Mouse (Mus musculus): ENCODE results near the gene Ripply3. TPM values are rescaled to one million over a fixed set of nuclear protein-coding genes. Genes with fewer than 3 reads are reported as not detected.

Ripply3 gene
- not detected for total RNA-seq (2021)

DNA sequence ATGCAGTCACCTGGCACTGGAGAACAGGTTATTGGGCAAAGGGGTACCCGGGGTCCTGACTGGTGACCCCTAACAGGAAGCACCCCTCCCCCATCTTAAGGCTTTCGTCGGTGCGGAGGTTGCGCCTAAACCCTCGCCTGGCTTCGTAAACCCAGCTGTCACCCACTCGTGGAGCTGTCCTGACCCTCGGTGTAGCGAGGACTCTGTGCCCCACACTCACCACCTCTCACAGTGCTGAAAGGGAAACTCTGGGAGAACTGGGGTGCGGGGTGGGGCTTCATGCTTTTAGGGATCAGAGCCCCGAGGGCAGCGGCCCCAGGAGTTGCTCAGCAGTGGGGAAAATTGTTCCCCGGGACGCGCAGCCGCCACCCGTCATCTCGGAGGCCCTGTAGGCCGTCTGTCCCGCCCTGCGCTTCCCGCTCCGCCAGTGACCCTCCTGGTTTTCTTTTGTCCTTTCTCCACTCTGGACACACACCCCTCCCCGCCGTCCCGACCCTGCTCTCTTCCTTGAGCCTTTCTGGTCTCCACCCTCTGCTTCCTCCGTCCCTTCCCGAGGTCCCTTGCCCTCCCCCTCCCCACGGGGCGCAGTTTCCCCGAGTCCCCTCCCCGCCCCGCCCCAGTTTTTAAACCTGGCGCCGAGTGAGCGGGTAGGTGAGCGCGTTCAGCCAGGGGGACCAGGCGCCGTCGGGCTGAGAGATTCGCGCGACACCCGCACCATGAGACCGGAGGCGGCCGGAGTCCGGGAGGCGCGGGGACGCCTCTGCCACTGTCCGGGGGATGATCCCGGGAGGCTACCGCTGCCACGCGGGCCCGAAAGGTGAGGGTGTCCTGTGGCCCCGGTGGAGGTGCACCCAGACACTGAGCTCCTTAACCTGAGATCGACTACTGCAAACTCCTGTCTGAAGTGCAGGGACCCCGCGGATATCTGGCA lies at the start of gene Ripply3:
TSS of gene Ripply3 (plus strand) at position 640 of the 931 bp plus-strand sequence.
- no peak for DNase-seq

- no peak for DNase-seq
These were observed 44.2 kb upstream of the Ripply3 start for GRCm38 (mm10) chr16:94283972-94284371.

GRCm38 (mm10) chr16:94287826-94288225 lies 40.4 kb upstream of the Ripply3 start:
- DNase-seq: no peak

DNA sequence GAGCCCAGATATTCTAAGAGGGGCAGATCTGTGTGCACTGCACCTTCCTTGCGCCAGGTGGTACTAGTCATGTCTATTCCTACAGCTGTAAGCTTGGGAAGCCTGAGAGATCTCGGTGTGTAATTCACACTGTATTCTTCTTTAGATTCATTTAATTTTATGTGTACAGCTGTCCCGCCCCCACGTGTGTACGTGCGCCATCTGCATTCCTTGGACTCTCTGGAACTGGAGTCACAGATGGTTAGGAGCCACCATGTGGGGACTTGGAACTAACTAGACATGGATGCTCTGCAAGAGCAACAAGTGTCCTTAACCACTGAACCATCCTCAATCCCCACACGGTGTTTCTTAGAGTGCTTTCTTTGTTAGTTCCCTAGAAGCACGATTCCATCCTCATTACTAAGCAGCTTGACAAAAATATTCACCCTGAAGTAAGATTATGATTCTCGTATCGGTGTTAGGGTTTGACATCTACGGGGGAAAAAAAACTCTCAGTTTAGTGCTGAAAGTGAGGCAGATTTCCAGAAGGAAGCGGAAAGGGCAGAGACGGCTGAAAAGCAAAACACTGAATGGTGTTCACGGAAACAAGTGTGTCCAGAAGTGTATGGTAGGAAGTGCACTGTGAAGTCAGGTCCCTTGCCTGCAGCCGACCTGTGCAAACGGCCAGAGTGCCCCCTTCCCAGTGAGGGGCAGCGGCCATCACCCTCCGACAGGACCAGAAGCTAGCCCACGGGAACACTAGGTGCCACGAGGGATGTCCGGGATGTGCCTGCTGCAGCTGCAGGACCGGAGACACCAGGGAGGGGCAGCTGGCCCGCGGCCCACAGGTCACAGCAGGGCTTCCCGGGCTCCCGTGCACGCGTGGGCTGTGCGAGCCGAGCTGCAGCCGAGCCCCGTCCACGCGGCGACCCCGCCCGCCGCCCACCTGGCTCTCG lies 38.8 kb upstream of the Ripply3 start:
- DNase-seq: peak; percentile 75 to 81

- DNase-seq: peak; percentile 75 to 78
These were observed 37.9 kb upstream of the Ripply3 start for GRCm38 (mm10) chr16:94290073-94290999.

DNA sequence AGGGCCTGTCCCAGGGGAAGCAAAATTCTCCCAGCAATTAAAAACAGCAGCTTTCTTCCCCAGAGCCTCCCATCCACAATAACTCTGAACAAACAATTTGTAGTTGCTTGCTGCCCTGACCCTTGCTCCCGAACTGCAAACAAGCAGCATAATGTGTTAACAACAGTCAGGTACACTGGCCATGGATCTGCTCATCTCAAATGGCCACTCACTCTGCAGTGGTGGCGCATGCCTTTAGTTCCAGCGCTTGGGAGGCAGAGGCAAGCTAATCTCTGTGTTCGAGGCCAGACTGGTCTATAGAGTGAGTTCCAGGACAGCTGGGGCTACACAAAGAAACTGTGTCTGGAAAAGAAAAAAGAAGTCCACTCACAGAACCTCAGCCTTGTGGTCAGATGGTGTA lies 37.1 kb upstream of the Ripply3 start:
- DNase-seq: no peak

GRCm38 (mm10) chr16:94298081-94298480 lies 30.1 kb upstream of the Ripply3 start:
- no peak for DNase-seq

DNA sequence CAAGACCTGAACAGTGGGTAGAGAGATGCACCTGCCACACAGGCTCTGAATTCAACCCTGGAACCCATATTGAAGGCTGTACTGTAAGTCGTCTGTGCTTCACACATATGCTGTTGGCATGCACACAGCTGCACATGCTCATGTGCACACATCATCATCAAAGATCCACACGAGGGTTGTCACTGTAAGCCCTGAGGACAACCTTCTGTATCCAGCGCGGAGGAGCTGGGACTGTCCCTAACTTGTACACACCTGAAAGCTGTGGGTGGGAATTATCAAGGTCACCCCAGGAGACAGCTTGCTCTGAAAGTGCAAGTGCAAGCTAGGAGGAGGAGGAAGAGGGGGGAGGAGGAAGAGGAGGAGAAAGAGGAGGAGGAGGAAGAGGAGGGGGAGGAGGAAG lies 29.0 kb upstream of the Ripply3 start:
- no peak for DNase-seq

GRCm38 (mm10) chr16:94301194-94301593 lies 27.0 kb upstream of the Ripply3 start:
- no peak for DNase-seq

GRCm38 (mm10) chr16:94301696-94302095 lies 26.5 kb upstream of the Ripply3 start:
- DNase-seq: no peak

- DNase-seq: peak; percentile 38 to 45
These were observed 25.7 kb upstream of the Ripply3 start for GRCm38 (mm10) chr16:94302274-94303202.

DNA sequence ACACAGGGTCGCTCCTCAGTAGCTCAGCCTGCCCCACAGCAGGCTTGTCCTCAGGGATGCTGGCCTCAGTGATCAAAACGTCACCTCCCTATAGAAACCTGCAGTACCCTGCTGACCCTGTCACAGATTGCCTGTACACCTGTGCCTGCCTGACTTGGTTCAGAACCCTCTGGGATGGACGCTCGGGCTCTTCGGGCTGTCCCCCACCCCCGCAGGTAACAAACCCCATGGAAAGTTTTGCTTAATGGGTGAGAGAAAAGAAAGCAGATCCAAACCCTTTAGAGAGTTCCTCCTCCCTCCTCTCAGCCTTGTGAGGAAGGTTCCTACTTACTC lies 25.1 kb upstream of the Ripply3 start:
- DNase-seq: no peak

GRCm38 (mm10) chr16:94307526-94307925 lies 20.7 kb upstream of the Ripply3 start:
- DNase-seq: no peak

DNA sequence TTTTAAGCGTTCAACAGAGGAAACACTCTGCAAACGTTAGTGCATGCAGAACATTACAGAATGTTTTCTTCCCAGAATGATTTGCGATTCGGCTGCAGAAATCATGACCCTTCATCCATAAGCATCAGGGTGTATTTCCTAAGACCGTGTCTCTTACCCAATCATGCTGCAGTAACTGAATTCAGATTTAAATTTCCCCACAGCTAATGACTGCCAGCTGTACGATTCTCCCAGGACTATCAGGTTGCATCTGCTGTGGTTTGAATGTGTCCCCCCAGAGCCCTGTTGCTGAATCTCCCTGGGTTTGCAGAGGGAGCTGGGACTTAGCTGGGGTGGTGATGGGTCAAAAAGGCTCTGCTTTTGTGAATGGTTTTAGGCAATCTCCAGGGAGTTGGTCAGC lies 20.3 kb upstream of the Ripply3 start:
- no peak for DNase-seq

GRCm38 (mm10) chr16:94309025-94309424 lies 19.2 kb upstream of the Ripply3 start:
- no peak for DNase-seq

GRCm38 (mm10) chr16:94311416-94311815 lies 16.8 kb upstream of the Ripply3 start:
- DNase-seq: no peak

DNA sequence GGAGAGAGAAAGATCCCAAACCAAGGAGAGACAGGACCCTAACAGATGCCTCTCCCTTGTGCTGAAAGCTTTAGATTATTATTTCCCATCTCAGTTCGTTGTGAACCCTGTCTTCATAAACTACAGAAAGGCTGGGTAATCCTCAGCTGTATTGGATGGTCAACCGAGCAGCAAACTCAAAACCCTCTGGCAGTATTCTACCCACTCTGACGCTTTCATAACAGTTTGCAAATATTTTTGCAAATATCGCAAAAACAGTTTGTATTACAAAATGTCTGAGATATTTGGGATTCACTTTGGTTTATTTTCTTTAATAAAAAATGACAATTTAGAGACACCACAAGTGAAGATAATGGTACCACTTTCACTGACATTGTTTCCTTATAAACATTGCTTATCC lies 16.3 kb upstream of the Ripply3 start:
- no peak for DNase-seq

GRCm38 (mm10) chr16:94312663-94313228 lies 15.5 kb upstream of the Ripply3 start:
- DNase-seq: peak; percentile 78 to 80

- DNase-seq: peak; percentile 98
These were observed 14.8 kb upstream of the Ripply3 start, which contains the start of gene Hlcs for GRCm38 (mm10) chr16:94313229-94314030. Hlcs (minus strand) TSS chr16:94313571.

- DNase-seq: no peak
These were observed 13.6 kb upstream of the Ripply3 start for GRCm38 (mm10) chr16:94314626-94315025.
